Mouse (Mus musculus) myocyte (in vitro differentiated cells): ENCODE data around the gene Mrps21. TPM values are rescaled to one million over a fixed set of nuclear protein-coding genes. Genes with fewer than 3 reads are reported as not detected.

ENCODE experiments used
- H3K27me3 ChIP-seq: one replicate; pipeline ENCODE4 v1.6.1; 2011; ENCODE audit not compliant: control insufficient read depth, insufficient read depth, insufficient read length
- H3K36me3 ChIP-seq: one replicate; pipeline ENCODE4 v1.6.1; 2011; ENCODE audit not compliant: control insufficient read depth, insufficient read depth
- H3K4me2 ChIP-seq: one replicate; pipeline ENCODE4 v1.6.1; 2011; ENCODE audit warnings: low read depth, control low read depth
- H3K4me3 ChIP-seq: one replicate; pipeline ENCODE4 v1.5.1; 2011; ENCODE audit warnings: mild to moderate bottlenecking, control low read depth, moderate library complexity
- H3K79me2 ChIP-seq: one replicate; pipeline ENCODE4 v1.6.1; 2011; ENCODE audit not compliant: control insufficient read depth, insufficient read depth
- H3ac ChIP-seq: one replicate; pipeline ENCODE4 v1.6.1; 2011; ENCODE audit not compliant: control insufficient read depth, insufficient read length
- CEBPB ChIP-seq: IDR thresholded peaks from 2 replicates; pipeline ENCODE4 v1.6.1; 2011; ENCODE audit warnings: mild to moderate bottlenecking, moderate library complexity; ENCODE audit not compliant: poor library complexity, insufficient read depth, severe bottlenecking
- E2F4 ChIP-seq: IDR thresholded peaks from one replicate; pipeline ENCODE4 v1.6.1; 2011; ENCODE audit warnings: mild to moderate bottlenecking, control low read depth, moderate library complexity; ENCODE audit not compliant: insufficient read depth
- MAX ChIP-seq: IDR thresholded peaks from one replicate; pipeline ENCODE4 v1.6.1; 2011; ENCODE audit warnings: low read depth, mild to moderate bottlenecking, control low read depth
- MYOD1 ChIP-seq, 3 experiments: IDR thresholded peaks; one replicate each; pipeline ENCODE4 v1.6.1; 2011; ENCODE audit warnings: control low read depth in 2 of 3, low read depth in 2 of 3, mild to moderate bottlenecking in 2 of 3, moderate library complexity in 1 of 3; ENCODE audit not compliant: insufficient read length in 2 of 3, control insufficient read depth in 1 of 3
- MYOG ChIP-seq, 3 experiments: IDR thresholded peaks; one replicate each; pipeline ENCODE4 v1.6.1; 2011; ENCODE audit warnings: control low read depth in 2 of 3, low read depth in 2 of 3, mild to moderate bottlenecking in 2 of 3; ENCODE audit not compliant: insufficient read length in 2 of 3, control insufficient read depth in 1 of 3, insufficient read depth in 1 of 3
- POLR2A ChIP-seq: IDR thresholded peaks from one replicate; pipeline ENCODE4 v1.6.1; 2011; ENCODE audit warnings: low read depth, mild to moderate bottlenecking, control low read depth, moderate library complexity; ENCODE audit not compliant: insufficient read length
- POLR2AphosphoS2 ChIP-seq: IDR thresholded peaks from one replicate; pipeline ENCODE4 v1.6.1; 2011; ENCODE audit warnings: low read depth, control low read depth; ENCODE audit not compliant: insufficient read length
- REST ChIP-seq: IDR thresholded peaks from one replicate; pipeline ENCODE4 v1.6.1; 2011; ENCODE audit warnings: mild to moderate bottlenecking, control low read depth, moderate library complexity; ENCODE audit not compliant: insufficient read depth, insufficient read length
- SRF ChIP-seq: IDR thresholded peaks from one replicate; pipeline ENCODE4 v1.6.1; 2011; ENCODE audit warnings: low read depth; ENCODE audit not compliant: control insufficient read depth, insufficient read length
- TCF12 ChIP-seq: IDR thresholded peaks from one replicate; pipeline ENCODE4 v1.6.1; 2011; ENCODE audit warnings: mild to moderate bottlenecking, control low read depth; ENCODE audit not compliant: poor library complexity, insufficient read depth, severe bottlenecking
- TCF3 ChIP-seq: IDR thresholded peaks from one replicate; pipeline ENCODE4 v1.6.1; 2011; ENCODE audit warnings: low read depth, control low read depth; ENCODE audit not compliant: insufficient read length
- polyA plus RNA-seq: library from polyadenylated mRNA; unstranded; fragments of >200 nt; fragmentation: generic; extraction: Trizol; gene quantifications from one replicate; pipeline ENCODE4 v1.2.1, GENCODE M21; 2012; ENCODE audit warnings: missing spikeins

Mrps21 gene
- polyA plus RNA-seq, 1 experiment = 400 TPM

GRCm38 (mm10) chr3:95818571-95819288 is 52.6 kb downstream of the Mrps21 start, which contains the start of gene Rprd2:
Rprd2 (minus strand) TSS chr3:95818863.
- H3ac ChIP-seq = peak within 1 kb of the TSS; percentile 82
- no peak for TF ChIP-seq SRF
- no peak for TF ChIP-seq MYOG (IDR thresholded peaks at IDR 0.05; ENCODE audit: control insufficient read depth in 1 of 3, insufficient read depth in 1 of 3, insufficient read length in 2 of 3, low read depth in 2 of 3)
- no peak for TF ChIP-seq E2F4
- peak; percentile 95 for TF ChIP-seq POLR2A
- TF ChIP-seq REST = peak; percentile 26
- no peak for TF ChIP-seq CEBPB
- peak in 1 of 3 experiments; percentile 44 for TF ChIP-seq MYOD1 (IDR thresholded peaks at IDR 0.05; ENCODE audit: control insufficient read depth in 1 of 3, insufficient read length in 2 of 3, low read depth in 2 of 3)
- TF ChIP-seq POLR2AphosphoS2 = peak; percentile 96
- no peak for TF ChIP-seq MAX
- no peak for TF ChIP-seq TCF12
- H3K27me3 ChIP-seq = no peaks in the 10 kb centered on the region

GRCm38 (mm10) chr3:95818026-95818511 is 53.2 kb downstream of the Mrps21 start:
- peak overlapping the region; percentile 82 for H3ac ChIP-seq
- peak overlapping the region; percentile 68 for H3K4me2 ChIP-seq
- H3K36me3 ChIP-seq = no peaks in the 10 kb centered on the region
- H3K79me2 ChIP-seq = peaks cover 54% of the 10 kb centered on the region
- TF ChIP-seq MYOG (IDR thresholded peaks at IDR 0.05; ENCODE audit: control insufficient read depth in 1 of 3, insufficient read depth in 1 of 3, insufficient read length in 2 of 3, low read depth in 2 of 3) (no peak), SRF (no peak), REST (no peak), POLR2A (no peak), MAX (no peak), POLR2AphosphoS2 (no peak), TCF3 (no peak), E2F4 (no peak), CEBPB (no peak)
- no peaks in the 10 kb centered on the region for H3K27me3 ChIP-seq
- H3K4me3 ChIP-seq = peak overlapping the region; percentile 99

More at GRCm38 (mm10) chr3:95818571-95819288, 52.6 kb downstream of the Mrps21 start, which contains the start of gene Rprd2:
- H3K4me3 ChIP-seq = peak within 1 kb of the TSS; percentile 99
- H3K4me2 ChIP-seq = peak within 1 kb of the TSS; percentile 90
- peaks cover 48% of the 10 kb centered on the region for H3K79me2 ChIP-seq
- no peaks in the 10 kb centered on the region for H3K36me3 ChIP-seq

DNA sequence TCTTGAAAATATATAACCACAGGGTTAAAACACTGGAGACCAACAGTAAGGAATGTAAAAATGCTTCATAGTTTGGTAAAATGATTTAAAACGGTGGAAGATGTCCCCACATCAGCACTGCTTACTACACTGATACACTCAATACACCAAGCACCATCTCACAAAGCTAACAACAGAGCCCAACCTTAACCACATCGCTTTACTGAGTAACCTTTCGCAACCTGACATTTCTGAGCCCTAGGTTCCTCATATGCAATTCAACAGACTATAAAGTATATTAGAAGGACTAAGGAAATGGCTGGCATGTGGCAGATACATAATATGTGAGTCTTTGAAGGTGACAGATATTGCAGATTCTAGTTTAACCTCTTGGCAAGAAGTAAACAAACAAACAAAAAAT is 54.6 kb downstream of the Mrps21 start:
- Histone ChIP-seq H3K36me3 (no peaks in the 10 kb centered on the region), H3ac (no peak overlapping the region), H3K4me3 (peak overlapping the region; percentile 99), H3K4me2 (peak overlapping the region; percentile 68), H3K79me2 (peaks cover 68% of the 10 kb centered on the region), H3K27me3 (no peaks in the 10 kb centered on the region)
- no peak for TF ChIP-seq REST
- no peak for TF ChIP-seq TCF3
- no peak for TF ChIP-seq POLR2A
- TF ChIP-seq MAX = no peak
- no peak for TF ChIP-seq TCF12
- no peak for TF ChIP-seq SRF
- TF ChIP-seq CEBPB = no peak
- no peak for TF ChIP-seq MYOD1 (IDR thresholded peaks at IDR 0.05; ENCODE audit: control insufficient read depth in 1 of 3, insufficient read length in 2 of 3, low read depth in 2 of 3)
- TF ChIP-seq E2F4 = no peak
- no peak for TF ChIP-seq MYOG (IDR thresholded peaks at IDR 0.05; ENCODE audit: control insufficient read depth in 1 of 3, insufficient read depth in 1 of 3, insufficient read length in 2 of 3, low read depth in 2 of 3)
- TF ChIP-seq POLR2AphosphoS2 = no peak

Other genes starting within 250 kb of the Mrps21 start
- gene Ensa, start 246.5 kb downstream of the Mrps21 start, polyA plus RNA-seq = 65.3 TPM
- 51.6 TPM for gene Mcl1, start 212.7 kb downstream of the Mrps21 start, polyA plus RNA-seq
- 4.6 TPM for gene Adamtsl4, start 183.6 kb downstream of the Mrps21 start, polyA plus RNA-seq
- 219 TPM for gene Ecm1, start 131.9 kb downstream of the Mrps21 start, polyA plus RNA-seq
- 34.3 TPM for gene Tars2, start 111.3 kb downstream of the Mrps21 start, polyA plus RNA-seq
- 8.5 TPM for gene Rprd2, start 52.7 kb downstream of the Mrps21 start, polyA plus RNA-seq
- gene Prpf3, start 15.6 kb downstream of the Mrps21 start, polyA plus RNA-seq = 17.8 TPM
- gene Ciart, start 10.7 kb upstream of the Mrps21 start, polyA plus RNA-seq = 22.4 TPM
- 11.3 TPM for gene BC028528, start 20.5 kb upstream of the Mrps21 start, polyA plus RNA-seq
- gene Aph1a, start 22.4 kb upstream of the Mrps21 start, polyA plus RNA-seq = 106 TPM
- 0.11 TPM for gene Car14, start 33.2 kb upstream of the Mrps21 start, polyA plus RNA-seq
- 48.5 TPM for gene Anp32e, start 57.7 kb upstream of the Mrps21 start, polyA plus RNA-seq
- 107 TPM for gene Plekho1, start 124.5 kb upstream of the Mrps21 start, polyA plus RNA-seq
- 22.0 TPM for gene Vps45, start 186.9 kb upstream of the Mrps21 start, polyA plus RNA-seq
- 16.4 TPM for gene Otud7b, start 233.0 kb upstream of the Mrps21 start, polyA plus RNA-seq